Mouse (Mus musculus) liver, embryonic 13.5 days (tissue): ENCODE measurements around the gene Pole. TPM values are rescaled to one million over a fixed set of nuclear protein-coding genes. Genes with fewer than 3 reads are reported as not detected.

Source experiments
- ATAC-seq: fragments of 200-750 bp; cut with Nextera tagmentation; 2 replicates; pipeline ENCODE4 v1.8.0; 2017; ENCODE audit warnings: low read depth, mild to moderate bottlenecking, moderate number of reproducible peaks, moderate library complexity
- DNase-seq: peaks from one replicate; pipeline ENCODE4 v3.0.0; 2022
- H3K27ac ChIP-seq: fragments of 300-500 bp; sonication (generic); 2 replicates; pipeline ENCODE4 v1.5.1; 2015; ENCODE audit warnings: moderate library complexity, mild to moderate bottlenecking, inconsistent platforms
- H3K27me3 ChIP-seq: fragments of 300-500 bp; sonication (generic); 2 replicates; pipeline ENCODE4 v1.6.1; 2015; ENCODE audit warnings: mild to moderate bottlenecking, inconsistent platforms
- H3K36me3 ChIP-seq: fragments of 300-500 bp; sonication (generic); 2 replicates; pipeline ENCODE4 v1.6.1; 2015; ENCODE audit warnings: mild to moderate bottlenecking, inconsistent platforms
- H3K4me1 ChIP-seq: fragments of 300-500 bp; sonication (generic); replicated peaks from 2 replicates; pipeline ENCODE4 v1.6.1; 2015; ENCODE audit warnings: inconsistent platforms
- H3K4me2 ChIP-seq: fragments of 300-500 bp; sonication (generic); 2 replicates; pipeline ENCODE4 v1.6.1; 2015; ENCODE audit warnings: inconsistent platforms, mild to moderate bottlenecking, moderate library complexity
- H3K4me3 ChIP-seq: fragments of 300-500 bp; sonication (generic); replicated peaks from 2 replicates; pipeline ENCODE4 v1.5.1; 2015; ENCODE audit warnings: mild to moderate bottlenecking, inconsistent platforms
- H3K9ac ChIP-seq: fragments of 300-500 bp; sonication (generic); 2 replicates; pipeline ENCODE4 v1.6.1; 2015; ENCODE audit warnings: mild to moderate bottlenecking, inconsistent platforms
- H3K9me3 ChIP-seq: fragments of 300-500 bp; sonication (generic); replicated peaks from 2 replicates; pipeline ENCODE4 v1.6.1; 2016; ENCODE audit warnings: inconsistent platforms
- WGBS: fragments of 180-500 bp; shearing (Covaris S2); methylation state at CpG from one replicate; pipeline ENCODE4 v1.1.7; 2015; ENCODE audit not compliant: insufficient replicate concordance; 5-methylcytosine and 5-hydroxymethylcytosine counted together
- polyA plus RNA-seq: library from polyadenylated mRNA; unstranded; fragments of >200 nt; fragmentation: Nextera tagmentation; extraction: Ambion mirVana; gene quantifications from 2 replicates; pipeline ENCODE4 v1.2.1, GENCODE M21; 2015

Gene Pole
- 20.6 and 21.8 TPM in 2 replicates for polyA plus RNA-seq

DNA sequence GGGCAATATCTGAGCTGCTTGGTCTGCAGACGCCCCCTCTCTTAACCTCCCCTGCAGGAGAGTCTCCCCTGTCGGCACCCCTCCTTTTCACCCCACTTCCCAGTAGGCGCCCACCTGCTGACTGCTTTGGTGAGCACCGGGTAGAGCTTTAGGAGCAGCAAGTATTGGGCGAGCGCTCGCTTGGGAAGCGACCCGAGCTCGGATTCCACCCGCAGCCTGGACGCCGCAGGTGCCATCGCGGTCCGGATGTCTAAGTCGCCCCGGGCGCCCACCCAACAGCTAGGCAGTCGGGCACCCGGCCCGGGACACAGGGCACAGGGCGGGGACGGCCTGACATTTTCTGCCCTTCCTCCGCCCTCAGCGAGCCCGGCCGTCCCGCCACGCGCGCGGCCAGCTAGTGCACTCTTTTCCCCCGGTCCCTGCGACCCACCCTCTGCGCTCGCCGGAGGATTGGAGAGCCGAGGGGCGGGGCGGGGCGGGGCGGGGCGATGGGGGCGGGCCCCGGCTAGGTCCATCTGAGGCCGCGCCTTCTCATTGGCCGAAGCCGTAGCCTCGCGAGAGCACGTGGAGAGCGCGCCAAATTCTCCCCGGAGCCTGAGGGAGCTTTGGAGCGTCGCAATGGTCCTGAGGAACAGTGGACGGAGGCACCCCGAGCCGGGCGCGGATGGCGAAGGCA, at the start of gene Pole, which contains the start of gene Pxmp2:
Pole (plus strand) TSS at position 537 of the 676 bp plus-strand sequence.
Pxmp2 (minus strand) TSS at position 417 of the 676 bp plus-strand sequence.
- no peaks in the 10 kb centered on the region for H3K9me3 ChIP-seq
- peak within 1 kb of the TSS; percentile 83 for H3K4me3 ChIP-seq
- H3K4me1 ChIP-seq, result peaks cover 44% of the 10 kb centered on the region
- peak within 1 kb of the TSS; percentile 86 for H3K27ac ChIP-seq
- H3K4me2 ChIP-seq, result peak within 1 kb of the TSS; percentile 100
- WGBS, result under 1% methylated on average over 54 of the region's 64 CpGs
- peak; percentile 95 for ATAC-seq
- H3K36me3 ChIP-seq, result peaks cover 26% of the 10 kb centered on the region
- H3K9ac ChIP-seq, result peak within 1 kb of the TSS; percentile 87
- H3K27me3 ChIP-seq, result no peaks in the 10 kb centered on the region
- peak; percentile 89 for DNase-seq

DNA sequence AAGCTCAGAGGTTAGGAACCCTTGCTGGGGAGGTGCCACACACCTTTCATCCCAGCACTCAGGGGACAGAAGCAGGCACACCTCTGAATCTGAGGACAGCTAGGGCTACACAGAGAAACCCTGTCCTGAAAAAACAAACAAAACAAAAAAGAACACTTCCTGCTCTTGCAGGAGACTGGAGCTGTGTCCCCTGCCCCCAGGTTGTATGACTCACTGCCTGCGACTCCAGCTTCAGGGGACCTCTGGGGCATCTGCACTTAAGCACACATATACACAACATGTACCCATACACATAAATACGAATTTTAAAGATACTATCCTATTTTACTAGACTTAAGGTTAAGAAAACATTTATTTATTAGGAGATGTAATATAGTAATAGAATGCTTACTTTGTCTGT, 42.0 kb upstream of the Pole start:
- Histone ChIP-seq H3K9ac (no peak overlapping the region), H3K4me3 (no peak overlapping the region), H3K4me2 (no peak overlapping the region), H3K27me3 (no peaks in the 10 kb centered on the region), H3K36me3 (peaks cover 92% of the 10 kb centered on the region), H3K4me1 (no peaks in the 10 kb centered on the region), H3K9me3 (no peaks in the 10 kb centered on the region), H3K27ac (no peak overlapping the region)
- ATAC-seq, result no peak
- WGBS, result 69% methylated on average over 2 of the region's 2 CpGs
- DNase-seq, result no peak

DNA sequence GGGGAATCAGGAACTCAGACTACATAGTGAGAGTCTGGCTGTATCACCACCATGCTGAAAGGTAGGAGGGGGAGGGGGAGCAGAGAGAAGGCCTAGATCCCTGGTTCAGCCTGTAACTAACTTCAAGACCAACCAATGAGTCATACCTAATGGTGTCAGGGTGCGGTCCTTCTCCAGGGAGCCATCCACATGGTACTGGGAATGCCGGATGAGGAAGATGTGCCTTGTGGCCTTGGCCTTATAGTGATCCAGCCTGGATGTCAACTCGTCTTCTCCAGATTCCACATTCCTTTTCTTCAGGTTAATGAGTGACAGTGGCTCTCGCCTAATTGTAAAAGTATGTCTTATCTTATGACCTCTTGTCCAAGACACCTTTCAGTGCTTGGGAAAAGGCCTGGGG, 19.2 kb upstream of the Pole start:
- Histone ChIP-seq H3K9ac (0 out of 2 replicates have a peak overlapping the region, but pooled peaks have one; percentile 2), H3K4me3 (no peak overlapping the region), H3K27ac (0 out of 2 replicates have a peak overlapping the region, but pooled peaks have one; percentile 1), H3K4me2 (no peak overlapping the region), H3K4me1 (peaks cover 30% of the 10 kb centered on the region), H3K27me3 (no peaks in the 10 kb centered on the region), H3K36me3 (peaks cover 46% of the 10 kb centered on the region), H3K9me3 (no peaks in the 10 kb centered on the region)
- no peak for DNase-seq
- ATAC-seq, result no peak
- WGBS, result 85% methylated on average over 4 of the region's 4 CpGs

DNA sequence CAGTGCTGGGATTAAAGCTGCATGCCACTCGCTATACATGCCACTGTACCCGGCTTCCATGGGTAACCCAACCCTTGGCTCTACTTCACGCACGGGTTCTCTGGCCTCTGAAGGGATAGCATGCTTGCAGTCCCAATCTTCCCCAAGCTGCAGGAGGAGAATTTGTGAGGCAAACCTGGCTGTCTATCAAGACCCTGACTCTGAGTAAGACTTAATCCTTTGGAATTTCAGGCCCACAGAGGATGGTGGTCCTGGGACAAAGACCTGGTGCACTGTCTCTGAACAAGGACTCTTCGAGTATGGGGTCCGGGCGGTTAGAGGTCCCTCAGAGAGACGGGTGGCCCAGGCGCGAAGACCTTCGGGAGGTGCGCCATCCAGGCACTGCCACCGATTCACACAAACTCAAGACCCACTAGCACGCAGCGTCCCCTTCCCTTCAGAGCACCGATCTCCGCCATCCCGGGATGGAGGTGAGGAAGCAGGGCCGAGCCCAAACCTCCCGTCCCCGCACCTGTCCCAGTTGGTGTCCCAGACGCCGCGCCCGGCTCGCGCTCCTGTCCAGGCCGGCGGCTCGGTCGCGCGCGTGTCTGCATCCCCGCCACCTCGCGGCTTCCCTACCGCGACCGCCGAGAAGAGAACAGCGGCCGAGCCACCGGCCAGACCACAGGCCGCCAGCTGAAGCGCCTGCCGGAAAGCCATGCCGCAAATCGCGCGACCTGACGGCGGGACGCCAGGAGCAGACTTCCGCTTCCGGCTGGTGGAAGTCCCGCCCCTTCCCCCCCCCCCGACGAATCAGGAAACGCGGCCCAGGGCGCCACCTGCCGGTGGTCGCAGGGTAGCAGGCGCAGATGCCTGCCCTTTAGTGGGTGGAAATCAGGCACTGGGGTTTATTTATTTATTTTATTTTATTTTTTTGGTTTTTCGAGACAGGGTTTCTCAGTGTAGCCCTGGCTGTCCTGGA, 16.7 kb upstream of the Pole start, which contains the start of gene Pgam5:
Pgam5 (minus strand) TSS at position 773 of the 961 bp plus-strand sequence.
- Histone ChIP-seq H3K9ac (peak within 1 kb of the TSS; percentile 92), H3K4me3 (peak within 1 kb of the TSS; percentile 95), H3K4me2 (peak within 1 kb of the TSS; percentile 91), H3K4me1 (peaks cover 39% of the 10 kb centered on the region), H3K36me3 (peaks cover 30% of the 10 kb centered on the region), H3K27ac (peak within 1 kb of the TSS; percentile 62), H3K9me3 (no peaks in the 10 kb centered on the region), H3K27me3 (no peaks in the 10 kb centered on the region)
- DNase-seq (peak; percentile 79), ATAC-seq (peak; percentile 84)
- under 1% methylated on average over 66 of the region's 66 CpGs for WGBS

DNA sequence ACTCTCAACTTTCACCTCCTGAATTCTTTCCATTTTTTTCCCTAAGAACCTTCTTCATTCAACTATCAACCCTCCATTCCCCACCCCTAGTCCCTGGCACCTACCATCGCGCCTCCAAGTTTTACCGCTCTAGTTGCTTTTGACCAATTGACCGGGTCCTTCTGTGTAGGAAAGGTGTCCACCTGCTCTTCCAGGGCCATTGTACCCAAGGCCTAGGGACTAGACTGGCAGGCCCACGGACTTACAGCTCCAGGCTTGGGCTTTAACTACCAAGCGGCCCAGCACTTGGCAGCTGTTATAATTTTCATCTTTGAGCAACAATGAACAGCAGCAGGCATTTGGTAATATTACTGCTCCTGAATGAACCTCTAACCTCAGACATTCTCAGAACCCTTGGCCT, 15.9 kb upstream of the Pole start:
- H3K27ac ChIP-seq, result no peak overlapping the region
- DNase-seq (no peak), ATAC-seq (no peak)
- H3K9ac ChIP-seq, result no peak overlapping the region
- H3K4me1 ChIP-seq, result peaks cover 42% of the 10 kb centered on the region
- no peak overlapping the region for H3K4me3 ChIP-seq
- no peaks in the 10 kb centered on the region for H3K27me3 ChIP-seq
- 89% methylated on average over 6 of the region's 6 CpGs for WGBS
- peaks cover 22% of the 10 kb centered on the region for H3K36me3 ChIP-seq
- H3K9me3 ChIP-seq, result no peaks in the 10 kb centered on the region
- H3K4me2 ChIP-seq, result no peak overlapping the region

DNA sequence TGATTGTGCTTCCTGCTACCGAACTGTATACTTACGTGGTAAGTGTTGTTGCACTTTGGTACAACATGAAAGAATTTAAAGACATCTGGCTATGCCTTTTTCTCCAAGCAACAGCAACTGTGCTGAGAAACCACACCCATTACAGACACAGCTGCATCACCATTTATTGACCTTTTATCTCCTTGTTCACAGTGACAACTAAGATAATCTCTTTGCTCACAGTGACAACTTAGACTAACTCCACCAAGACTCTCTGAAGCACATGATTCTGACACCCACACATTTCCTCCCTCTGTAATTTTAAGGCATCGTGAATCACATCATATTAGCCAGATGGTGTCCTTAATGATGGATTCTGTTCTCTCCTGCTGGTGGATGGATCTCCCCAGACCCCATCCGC, 12.0 kb upstream of the Pole start:
- ATAC-seq, result peak; percentile 29; the same call in 1 of the 2 replicates
- H3K4me2 ChIP-seq, result peak overlapping the region; percentile 12; the same call in 1 of the 2 replicates

DNA sequence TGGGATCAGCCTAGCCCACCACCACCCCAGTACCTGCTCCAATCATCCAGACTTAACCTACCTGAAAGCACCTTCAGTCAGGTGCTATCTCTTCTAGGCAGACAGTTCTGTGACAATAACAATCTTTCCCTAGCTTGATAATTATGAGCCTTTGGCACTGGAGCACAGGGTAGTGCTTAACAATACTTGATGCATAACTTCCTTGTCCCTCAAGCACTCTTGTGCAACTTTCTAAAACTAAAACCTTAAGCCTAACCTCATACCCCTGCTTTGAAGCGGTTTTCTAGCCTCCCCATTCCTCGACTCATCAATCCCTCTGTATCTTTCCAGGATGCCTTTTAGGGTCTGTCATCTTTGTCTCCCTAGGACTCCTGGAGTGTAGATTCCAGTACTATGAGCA, 11.3 kb upstream of the Pole start:
- no peak overlapping the region for H3K27ac ChIP-seq
- no peak overlapping the region for H3K9ac ChIP-seq
- no peak overlapping the region for H3K4me2 ChIP-seq
- no peaks in the 10 kb centered on the region for H3K27me3 ChIP-seq
- no peak overlapping the region for H3K4me3 ChIP-seq
- WGBS, result 65% methylated on average over 2 of the region's 2 CpGs
- H3K36me3 ChIP-seq, result no peaks in the 10 kb centered on the region
- ATAC-seq (no peak), DNase-seq (no peak)
- H3K4me1 ChIP-seq, result peaks cover 21% of the 10 kb centered on the region
- H3K9me3 ChIP-seq, result no peaks in the 10 kb centered on the region

More for the DNA sequence above, 12.0 kb upstream of the Pole start:
- Histone ChIP-seq H3K4me1 (peaks cover 21% of the 10 kb centered on the region), H3K27ac (peak overlapping the region; percentile 69), H3K9me3 (no peaks in the 10 kb centered on the region), H3K4me3 (no peak overlapping the region), H3K27me3 (no peaks in the 10 kb centered on the region), H3K9ac (peak overlapping the region; percentile 15; the same call in 1 of the 2 replicates), H3K36me3 (no peaks in the 10 kb centered on the region)
- no peak for DNase-seq
- WGBS, result 69% methylated on average over 4 of the region's 4 CpGs

DNA sequence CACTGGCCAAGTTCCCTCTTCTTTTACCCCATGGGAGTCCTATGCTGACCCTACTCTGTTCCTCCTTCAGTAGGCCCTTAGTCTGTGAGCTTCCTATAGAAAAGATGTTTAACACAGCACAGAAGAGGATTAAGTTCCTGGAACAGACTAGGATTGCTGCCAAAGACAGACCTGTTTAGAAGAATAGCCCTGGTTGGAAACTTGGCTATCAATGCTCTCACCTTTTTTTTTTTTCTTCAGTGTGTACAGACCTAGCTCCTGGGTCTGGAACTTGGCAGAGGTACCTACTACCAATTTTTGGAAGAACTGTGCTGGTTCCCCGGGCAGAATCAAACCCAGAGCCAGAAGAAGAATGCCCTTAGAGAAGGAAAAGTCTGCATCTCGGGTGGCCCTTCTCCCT, 9.7 kb upstream of the Pole start:
- ATAC-seq (no peak), DNase-seq (no peak)
- Histone ChIP-seq H3K4me3 (no peak overlapping the region), H3K27me3 (no peaks in the 10 kb centered on the region), H3K27ac (no peak overlapping the region), H3K36me3 (no peaks in the 10 kb centered on the region), H3K4me1 (peaks cover 18% of the 10 kb centered on the region), H3K9me3 (no peaks in the 10 kb centered on the region), H3K9ac (no peak overlapping the region), H3K4me2 (no peak overlapping the region)
- WGBS, result 69% methylated on average over 2 of the region's 2 CpGs

DNA sequence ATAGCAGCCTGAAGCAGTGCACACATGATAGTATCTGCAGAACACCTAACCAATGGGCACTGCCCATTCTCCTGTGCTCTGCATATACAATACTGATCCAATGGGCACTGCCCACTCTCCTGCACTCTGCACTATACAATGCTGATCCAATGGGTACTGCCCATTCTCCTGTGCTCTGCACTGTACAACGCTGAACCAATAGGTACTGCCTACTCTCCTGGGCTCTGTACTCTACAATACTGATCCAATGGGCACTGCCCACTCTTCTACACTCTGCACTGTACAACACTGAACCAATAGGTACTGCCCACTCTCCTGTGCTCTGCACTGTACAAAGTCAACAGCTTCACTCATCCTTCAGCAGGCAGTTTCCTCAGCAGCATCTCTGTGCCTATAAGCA, 9.2 kb upstream of the Pole start:
- WGBS, result 79% methylated on average over 1 of the region's 1 CpGs
- DNase-seq, result no peak
- no peak overlapping the region for H3K27ac ChIP-seq
- H3K9me3 ChIP-seq, result no peaks in the 10 kb centered on the region
- no peak overlapping the region for H3K4me2 ChIP-seq
- H3K4me1 ChIP-seq, result peaks cover 18% of the 10 kb centered on the region
- no peaks in the 10 kb centered on the region for H3K36me3 ChIP-seq
- no peaks in the 10 kb centered on the region for H3K27me3 ChIP-seq
- H3K9ac ChIP-seq, result no peak overlapping the region
- ATAC-seq, result peak; percentile 29; the same call in 1 of the 2 replicates
- no peak overlapping the region for H3K4me3 ChIP-seq

DNA sequence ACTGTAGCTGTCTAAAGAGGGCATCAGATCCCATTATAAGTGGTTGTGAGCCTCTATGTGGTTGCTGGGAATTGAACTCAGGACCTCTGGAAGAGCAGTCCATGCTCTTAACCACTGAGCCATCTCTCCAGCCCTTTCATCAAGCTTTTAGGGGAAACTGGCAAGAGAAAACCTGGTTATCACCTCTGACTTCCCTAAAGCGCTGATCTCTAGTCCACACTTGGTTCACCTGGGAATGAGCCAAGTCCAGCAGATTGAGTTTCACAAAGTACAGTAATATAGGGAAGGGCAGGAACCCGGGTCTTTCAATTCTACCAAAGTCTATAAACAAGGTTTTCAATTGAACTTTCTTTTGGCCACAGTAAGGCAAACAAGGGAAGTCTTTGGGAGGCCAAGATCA, 4.1 kb upstream of the Pole start:
- DNase-seq (no peak), ATAC-seq (no peak)
- Histone ChIP-seq H3K4me3 (no peak overlapping the region), H3K27me3 (no peaks in the 10 kb centered on the region), H3K36me3 (peaks cover 4% of the 10 kb centered on the region; the same call in 1 of the 2 replicates), H3K9ac (no peak overlapping the region), H3K4me1 (peaks cover 26% of the 10 kb centered on the region), H3K4me2 (no peak overlapping the region), H3K27ac (no peak overlapping the region), H3K9me3 (no peaks in the 10 kb centered on the region)
- 65% methylated on average over 2 of the region's 2 CpGs for WGBS

DNA sequence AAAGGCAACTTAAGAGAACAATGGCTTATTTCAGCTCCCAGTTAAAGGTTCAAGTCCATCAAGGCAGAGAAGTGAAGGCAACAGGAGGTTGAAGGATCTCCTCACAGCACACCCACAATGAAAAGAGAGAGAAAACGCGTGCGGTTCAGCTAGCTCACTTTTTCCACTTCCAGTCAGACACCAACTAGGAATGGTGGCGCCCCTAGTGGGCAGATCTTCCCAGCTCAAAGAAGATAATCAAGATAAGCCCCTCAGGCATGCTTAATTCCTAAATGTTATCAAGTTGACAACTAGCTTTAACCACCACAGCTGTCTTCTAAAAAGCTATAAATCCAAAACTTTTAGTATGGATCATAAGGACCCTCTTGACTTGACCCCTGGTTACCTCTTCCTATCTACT, 1.6 kb upstream of the Pole start:
- ATAC-seq (no peak), DNase-seq (peak; percentile 78)
- peak overlapping the region; percentile 83 for H3K4me3 ChIP-seq
- peaks cover 12% of the 10 kb centered on the region for H3K36me3 ChIP-seq
- no peaks in the 10 kb centered on the region for H3K27me3 ChIP-seq
- peak overlapping the region; percentile 77; the same call in 1 of the 2 replicates for H3K27ac ChIP-seq
- WGBS, result 8% methylated on average over 4 of the region's 4 CpGs
- no peaks in the 10 kb centered on the region for H3K9me3 ChIP-seq
- H3K4me1 ChIP-seq, result peaks cover 42% of the 10 kb centered on the region
- H3K9ac ChIP-seq, result peak overlapping the region; percentile 87
- H3K4me2 ChIP-seq, result peak overlapping the region; percentile 100
